In genomic region chr11:98022555-98023371, GRCm38 (mm10) we compare ENCODE assay signal across 7 mouse cellular contexts. TPM values are rescaled to one million over a fixed set of nuclear protein-coding genes. Genes with fewer than 3 reads are reported as not detected.
DNase-seq lines count a peak whose midpoint lies in the region; ATAC-seq lines count a peak whose summit lies in the region.

Gene Cacnb1 (minus strand): TSS chr11:98023034.

- H3K4me1 ChIP-seq in forebrain, embryonic 15.5 days = peaks cover 59% of the 10 kb centered on the region
- H3K4me1 ChIP-seq in hindbrain, embryonic 11.5 days (replicated peaks; ENCODE audit: control insufficient read depth, insufficient read depth, low read length) = peaks cover 21% of the 10 kb centered on the region
- H3K4me1 ChIP-seq in midbrain, embryonic 10.5 days = peaks cover 71% of the 10 kb centered on the region

- no peaks in the 10 kb centered on the region for H3K9me3 ChIP-seq in forebrain, embryonic 15.5 days
- H3K9me3 ChIP-seq in hindbrain, embryonic 11.5 days (ENCODE audit: control insufficient read depth, low read length) = no peaks in the 10 kb centered on the region
- H3K9me3 ChIP-seq in midbrain, embryonic 10.5 days (replicated peaks) = no peaks in the 10 kb centered on the region

- H3K9ac ChIP-seq in forebrain, embryonic 15.5 days (replicated peaks) = peak within 1 kb of the TSS; percentile 95
- peak within 1 kb of the TSS; percentile 88 for H3K9ac ChIP-seq in hindbrain, embryonic 11.5 days (ENCODE audit: low read depth, low read length)

- intact Hi-C loops in left cerebral cortex, postnatal 25 days (cut with DNase I) = loop anchor here (5.0 kb wide), 1 partner anchor 180 kb away; the partner anchor contains the start of gene Cdk12

- H3K4me3 ChIP-seq in forebrain, embryonic 15.5 days = peak within 1 kb of the TSS; percentile 79
- peak within 1 kb of the TSS; percentile 85 for H3K4me3 ChIP-seq in hindbrain, embryonic 11.5 days (ENCODE audit: low read depth, low read length)
- H3K4me3 ChIP-seq in midbrain, embryonic 10.5 days = peak within 1 kb of the TSS; percentile 84

- H3K36me3 ChIP-seq in forebrain, embryonic 15.5 days = peaks cover 3% of the 10 kb centered on the region
- H3K36me3 ChIP-seq in hindbrain, embryonic 11.5 days (ENCODE audit: control insufficient read depth, insufficient read depth, low read length) = no peaks in the 10 kb centered on the region
- H3K36me3 ChIP-seq in midbrain, embryonic 10.5 days = peaks cover 7% of the 10 kb centered on the region
- no peaks in the 10 kb centered on the region for H3K36me3 ChIP-seq in splenic B cell, adult 2 months (ENCODE audit: control insufficient read depth, insufficient read depth, low read length, poor library complexity, severe bottlenecking)

- peak within 1 kb of the TSS; percentile 93 for H3K27ac ChIP-seq in forebrain, embryonic 15.5 days (replicated peaks)
- peak within 1 kb of the TSS; percentile 80 for H3K27ac ChIP-seq in hindbrain, embryonic 11.5 days (ENCODE audit: low read depth, low read length)
- peak within 1 kb of the TSS; percentile 96 for H3K27ac ChIP-seq in midbrain, embryonic 10.5 days (replicated peaks)

- peak within 1 kb of the TSS; percentile 73 for H3K4me2 ChIP-seq in forebrain, embryonic 15.5 days (replicated peaks)
- H3K4me2 ChIP-seq in hindbrain, embryonic 11.5 days (replicated peaks; ENCODE audit: low read depth, low read length) = peak within 1 kb of the TSS; percentile 92

- no peaks in the 10 kb centered on the region for H3K27me3 ChIP-seq in forebrain, embryonic 15.5 days
- no peaks in the 10 kb centered on the region for H3K27me3 ChIP-seq in hindbrain, embryonic 11.5 days (ENCODE audit: control insufficient read depth, insufficient read depth, low read length)
- H3K27me3 ChIP-seq in midbrain, embryonic 10.5 days (ENCODE audit: low read depth, poor library complexity, severe bottlenecking) = peaks cover 34% of the 10 kb centered on the region
- H3K27me3 ChIP-seq in splenic B cell, adult 2 months (ENCODE audit: control insufficient read depth, insufficient read depth, low read length, poor library complexity, severe bottlenecking) = no peaks in the 10 kb centered on the region

- WGBS in forebrain, embryonic 15.5 days = 1% methylated on average over 39 of the region's 52 CpGs
- WGBS in hindbrain, embryonic 11.5 days = 1% methylated on average over 47 of the region's 52 CpGs
- WGBS in midbrain, embryonic 10.5 days = under 1% methylated on average over 52 of the region's 52 CpGs

- peak; percentile 82 for DNase-seq in NIH3T3 (ENCODE audit: low read depth)
- DNase-seq in brain, adult 2 months (ENCODE audit: low read depth, low spot score) = peak; percentile 80
- peak; percentile 85 for DNase-seq in hindbrain, embryonic 11.5 days (ENCODE audit: low spot score)
- DNase-seq in left cerebral cortex, postnatal 25 days (ENCODE audit: low spot score in 2 of 2) = peak; percentile 70 to 71
- DNase-seq in midbrain, embryonic 10.5 days (ENCODE audit: low spot score) = peak; percentile 88
- DNase-seq in splenic B cell, adult 2 months (ENCODE audit: low read depth, low spot score) = peak; percentile 54

- peak; percentile 39 for ATAC-seq in forebrain, embryonic 15.5 days (replicated peaks)
- ATAC-seq in hindbrain, embryonic 11.5 days (ENCODE audit: low FRiP score) = peak; percentile 64

RNA-seq across cellular contexts. Expression of gene Cacnb1, which starts in this region (rescaled TPM):
- 40.7 and 41.5 TPM in 2 replicates for polyA plus RNA-seq in forebrain, embryonic 15.5 days (2015; fragmentation: Nextera tagmentation; extraction: Ambion mirVana)
- polyA plus RNA-seq in hindbrain, embryonic 11.5 days (2014; fragmentation: Nextera tagmentation; extraction: Ambion mirVana) = 13.1 and 18.3 TPM in 2 replicates
- 100 to 1,000 TPM; 155 to 167 TPM for total RNA-seq in left cerebral cortex, postnatal 25 days (2021)
- polyA plus RNA-seq in midbrain, embryonic 10.5 days (2016; fragmentation: Nextera tagmentation; extraction: Ambion mirVana) = 7.8 and 12.5 TPM in 2 replicates

Comparison
In these comparisons a context has a peak if more than half of its experiments do, and no peak if none do; other contexts are left out.
1. Peak in every context shown above with its lines: DNase-seq, ATAC-seq, H3K4me3 ChIP-seq and H3K27ac ChIP-seq.